Mouse (Mus musculus): ENCODE results near the gene Ubash3a. TPM values are rescaled to one million over a fixed set of nuclear protein-coding genes. Genes with fewer than 3 reads are reported as not detected.

The Ubash3a gene
- polyA plus RNA-seq, 1 experiment from 2014 or later = not detected

DNA sequence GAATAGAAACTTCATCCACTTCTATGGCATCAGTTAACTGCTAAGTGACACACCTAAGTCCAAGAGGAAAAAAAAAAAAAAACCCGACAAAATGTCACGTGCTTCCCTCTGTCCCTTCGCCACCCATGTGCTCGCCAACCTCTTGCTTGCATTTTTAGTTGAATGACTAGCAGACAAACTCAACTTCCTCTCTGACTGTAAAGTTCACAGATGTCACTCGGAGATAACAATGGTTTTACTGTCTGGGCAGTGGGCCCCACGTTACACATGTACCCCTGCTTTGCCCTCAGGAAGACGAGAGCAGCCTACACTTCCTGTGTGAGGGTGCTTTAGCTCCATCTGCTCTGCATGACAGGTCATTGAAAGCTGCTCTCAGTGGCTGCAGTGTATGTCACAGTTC is 16.2 kb downstream of the Ubash3a start:
- ATAC-seq (ENCODE audit: low FRiP score) = no peak
- no peaks in the 10 kb centered on the region for H3K9me3 ChIP-seq (replicated peaks)
- no peak overlapping the region for H3K9ac ChIP-seq (replicated peaks)
- WGBS = 74% methylated on average over 7 of the region's 7 CpGs
- H3K4me3 ChIP-seq (replicated peaks) = no peak overlapping the region
- H3K36me3 ChIP-seq = no peaks in the 10 kb centered on the region
- H3K27ac ChIP-seq (replicated peaks) = no peak overlapping the region
- H3K4me1 ChIP-seq = no peaks in the 10 kb centered on the region
- H3K4me2 ChIP-seq = no peak overlapping the region
- no peaks in the 10 kb centered on the region for H3K27me3 ChIP-seq (replicated peaks)

DNA sequence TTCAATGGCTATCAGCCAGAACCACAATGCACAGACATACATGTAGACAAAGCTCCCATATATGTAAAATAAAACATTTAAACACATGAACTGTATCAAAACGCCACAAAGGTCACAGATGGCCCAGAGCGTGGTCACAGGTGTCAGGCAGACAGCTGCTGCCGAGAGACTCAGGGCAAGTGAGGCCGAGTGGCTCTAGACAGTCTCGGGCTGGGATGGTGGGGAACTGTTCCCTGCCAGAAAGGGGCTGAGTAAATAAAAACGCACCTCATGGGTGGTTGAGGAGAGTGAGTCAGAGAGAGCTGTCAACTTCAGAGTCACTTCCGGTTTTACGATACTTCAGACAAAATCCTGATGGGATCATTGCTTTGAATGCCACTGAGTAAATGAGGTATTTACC is 16.9 kb downstream of the Ubash3a start:
- H3K36me3 ChIP-seq = no peaks in the 10 kb centered on the region
- H3K9ac ChIP-seq (replicated peaks) = no peak overlapping the region
- H3K27me3 ChIP-seq (replicated peaks) = no peaks in the 10 kb centered on the region
- H3K9me3 ChIP-seq (replicated peaks) = no peaks in the 10 kb centered on the region
- WGBS = 84% methylated on average over 8 of the region's 8 CpGs
- ATAC-seq (ENCODE audit: low FRiP score) = no peak
- H3K27ac ChIP-seq (replicated peaks) = no peak overlapping the region
- no peak overlapping the region for H3K4me2 ChIP-seq
- H3K4me1 ChIP-seq = no peaks in the 10 kb centered on the region
- H3K4me3 ChIP-seq (replicated peaks) = no peak overlapping the region

DNA sequence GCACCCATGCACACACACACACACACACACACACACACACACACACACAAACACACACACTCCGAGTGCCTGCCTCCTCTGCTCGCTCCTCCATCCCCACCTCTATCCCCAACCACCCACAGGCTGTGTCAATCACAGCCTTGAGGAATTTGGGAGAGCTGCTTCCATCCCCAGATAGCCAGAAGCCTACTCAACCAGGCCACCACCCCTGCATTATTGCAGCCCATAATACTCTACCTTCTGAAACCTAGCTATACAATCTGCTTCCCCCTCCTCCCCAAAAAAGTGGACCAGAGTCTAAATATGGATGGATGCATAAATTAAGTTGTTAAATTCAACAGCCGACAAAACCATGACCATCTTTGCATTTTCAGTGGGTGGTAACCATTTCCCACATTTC is 18.7 kb downstream of the Ubash3a start:
- 78% methylated on average over 3 of the region's 3 CpGs for WGBS
- no peak overlapping the region for H3K9ac ChIP-seq (replicated peaks)
- H3K4me1 ChIP-seq = no peaks in the 10 kb centered on the region; the same call in 1 of the 2 replicates
- H3K27me3 ChIP-seq (replicated peaks) = no peaks in the 10 kb centered on the region
- no peaks in the 10 kb centered on the region for H3K9me3 ChIP-seq (replicated peaks)
- H3K27ac ChIP-seq (replicated peaks) = no peak overlapping the region
- H3K4me3 ChIP-seq (replicated peaks) = no peak overlapping the region
- ATAC-seq (ENCODE audit: low FRiP score) = no peak
- no peak overlapping the region for H3K4me2 ChIP-seq
- H3K36me3 ChIP-seq = no peaks in the 10 kb centered on the region

DNA sequence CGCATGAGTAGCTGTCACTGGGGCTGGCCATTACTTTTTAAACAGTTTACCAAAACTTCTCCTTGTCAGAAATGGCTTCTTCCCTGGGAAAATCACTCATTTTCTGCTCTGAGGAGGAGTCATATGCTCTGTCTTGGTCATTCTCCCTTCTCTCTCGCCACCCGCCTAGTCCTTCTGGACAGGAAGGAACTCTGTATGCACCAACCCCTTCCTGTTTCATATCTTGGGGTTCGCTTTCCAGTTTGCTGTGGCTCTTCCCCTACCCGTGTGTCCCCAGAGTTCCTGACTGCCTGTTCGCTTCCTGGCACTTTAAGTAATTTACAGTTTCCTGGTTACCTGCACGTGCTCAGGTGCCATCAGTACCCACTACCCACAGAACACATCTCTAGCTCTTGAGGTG is 19.3 kb downstream of the Ubash3a start:
- no peaks in the 10 kb centered on the region for H3K9me3 ChIP-seq (replicated peaks)
- ATAC-seq (ENCODE audit: low FRiP score) = no peak
- no peaks in the 10 kb centered on the region for H3K36me3 ChIP-seq
- peaks cover 3% of the 10 kb centered on the region; the same call in 1 of the 2 replicates for H3K4me1 ChIP-seq
- no peak overlapping the region for H3K27ac ChIP-seq (replicated peaks)
- H3K9ac ChIP-seq (replicated peaks) = no peak overlapping the region
- H3K4me3 ChIP-seq (replicated peaks) = no peak overlapping the region
- H3K4me2 ChIP-seq = no peak overlapping the region
- H3K27me3 ChIP-seq (replicated peaks) = no peaks in the 10 kb centered on the region
- 88% methylated on average over 7 of the region's 7 CpGs for WGBS

DNA sequence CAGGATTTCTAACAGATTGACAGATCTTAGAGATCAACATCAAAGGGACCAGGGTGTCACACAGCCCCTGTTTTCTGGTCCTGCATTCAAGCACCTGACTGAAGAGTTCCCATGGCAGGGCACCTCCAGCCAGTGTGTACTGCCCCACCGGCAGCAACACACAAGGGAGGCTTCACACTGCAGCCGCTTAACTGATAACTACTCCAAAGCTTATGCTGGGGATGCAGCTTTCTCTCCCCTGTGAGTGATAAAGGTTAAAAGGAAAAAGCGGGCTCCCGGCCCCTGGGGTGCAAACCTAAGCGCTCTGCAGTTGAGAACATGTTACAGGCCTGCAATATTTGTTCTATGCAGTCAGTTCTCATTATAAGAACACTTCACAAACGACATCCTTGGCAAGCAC is 24.1 kb downstream of the Ubash3a start:
- no peak overlapping the region for H3K27ac ChIP-seq (replicated peaks)
- no peak for ATAC-seq (ENCODE audit: low FRiP score)
- H3K36me3 ChIP-seq = no peaks in the 10 kb centered on the region
- H3K4me2 ChIP-seq = no peak overlapping the region
- H3K4me1 ChIP-seq = peaks cover 4% of the 10 kb centered on the region; the same call in 1 of the 2 replicates
- 46% methylated on average over 6 of the region's 6 CpGs for WGBS
- H3K4me3 ChIP-seq (replicated peaks) = no peak overlapping the region
- no peak overlapping the region for H3K9ac ChIP-seq (replicated peaks)
- no peaks in the 10 kb centered on the region for H3K27me3 ChIP-seq (replicated peaks)
- no peaks in the 10 kb centered on the region for H3K9me3 ChIP-seq (replicated peaks)

DNA sequence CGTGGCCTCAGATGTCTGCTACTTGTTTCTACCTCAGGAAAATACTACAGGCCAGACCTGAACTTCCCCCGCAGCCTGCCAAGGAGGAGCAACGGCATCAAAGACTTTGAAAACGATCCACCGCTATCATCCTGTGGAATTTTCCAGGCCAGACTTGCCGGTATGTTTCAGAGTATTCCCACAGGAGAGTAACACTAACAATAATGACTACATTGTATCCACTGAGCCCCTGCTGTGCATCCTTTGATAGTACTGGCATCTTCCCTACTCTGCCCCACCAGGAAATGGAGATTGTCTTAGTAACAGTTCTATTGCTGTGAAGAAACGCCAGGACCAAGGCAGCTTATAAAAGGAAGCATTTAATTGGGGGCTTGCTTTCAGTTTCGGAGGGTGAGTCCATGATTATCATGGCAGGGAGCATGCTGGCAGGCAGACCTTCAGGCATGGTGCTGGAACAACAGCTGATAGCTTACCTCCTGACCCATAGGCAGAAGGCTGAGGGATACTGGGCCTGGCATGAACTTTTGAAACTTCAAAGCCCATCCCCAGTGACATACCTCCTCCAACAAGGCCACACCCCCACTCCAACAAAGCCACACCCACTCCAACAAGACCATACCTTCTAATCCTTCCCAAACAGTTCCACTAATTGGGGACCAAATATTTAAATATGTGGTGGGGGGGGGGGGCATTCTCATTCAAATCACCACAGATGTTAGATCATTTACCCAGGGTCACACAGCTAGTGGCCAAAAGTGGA is 24.8 kb downstream of the Ubash3a start:
- H3K4me1 ChIP-seq = peaks cover 4% of the 10 kb centered on the region; the same call in 1 of the 2 replicates
- no peaks in the 10 kb centered on the region for H3K9me3 ChIP-seq (replicated peaks)
- H3K36me3 ChIP-seq = no peaks in the 10 kb centered on the region
- no peak for ATAC-seq (ENCODE audit: low FRiP score)
- no peak overlapping the region for H3K27ac ChIP-seq (replicated peaks)
- H3K4me2 ChIP-seq = no peak overlapping the region
- no peaks in the 10 kb centered on the region for H3K27me3 ChIP-seq (replicated peaks)
- WGBS = 36% methylated on average over 8 of the region's 8 CpGs
- no peak overlapping the region for H3K9ac ChIP-seq (replicated peaks)
- no peak overlapping the region for H3K4me3 ChIP-seq (replicated peaks)

DNA sequence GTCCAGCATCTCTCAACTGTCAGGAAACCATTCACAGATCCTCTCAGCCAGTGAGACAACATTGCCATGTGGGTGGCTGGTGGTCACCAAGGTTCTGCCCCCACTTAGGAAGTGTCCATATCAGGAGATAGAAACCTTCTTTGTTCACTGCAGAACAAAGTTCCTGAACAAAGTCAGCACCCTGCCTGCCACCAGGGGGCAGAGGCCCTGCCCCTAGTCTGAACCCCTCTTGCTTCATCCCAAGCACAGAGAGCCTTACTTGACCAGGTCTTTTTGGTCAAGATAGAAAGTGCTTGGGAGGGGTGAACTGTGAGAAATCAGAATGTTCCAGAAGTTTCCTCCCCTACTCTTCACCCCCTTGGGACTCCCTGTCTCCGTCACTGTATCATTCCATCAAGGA is 28.2 kb downstream of the Ubash3a start:
- 86% methylated on average over 1 of the region's 1 CpGs for WGBS
- H3K27me3 ChIP-seq (replicated peaks) = no peaks in the 10 kb centered on the region
- no peak overlapping the region for H3K27ac ChIP-seq (replicated peaks)
- no peaks in the 10 kb centered on the region for H3K36me3 ChIP-seq
- H3K4me2 ChIP-seq = no peak overlapping the region
- peaks cover 4% of the 10 kb centered on the region; the same call in 1 of the 2 replicates for H3K4me1 ChIP-seq
- no peaks in the 10 kb centered on the region for H3K9me3 ChIP-seq (replicated peaks)
- H3K9ac ChIP-seq (replicated peaks) = no peak overlapping the region
- no peak for ATAC-seq (ENCODE audit: low FRiP score)
- no peak overlapping the region for H3K4me3 ChIP-seq (replicated peaks)

DNA sequence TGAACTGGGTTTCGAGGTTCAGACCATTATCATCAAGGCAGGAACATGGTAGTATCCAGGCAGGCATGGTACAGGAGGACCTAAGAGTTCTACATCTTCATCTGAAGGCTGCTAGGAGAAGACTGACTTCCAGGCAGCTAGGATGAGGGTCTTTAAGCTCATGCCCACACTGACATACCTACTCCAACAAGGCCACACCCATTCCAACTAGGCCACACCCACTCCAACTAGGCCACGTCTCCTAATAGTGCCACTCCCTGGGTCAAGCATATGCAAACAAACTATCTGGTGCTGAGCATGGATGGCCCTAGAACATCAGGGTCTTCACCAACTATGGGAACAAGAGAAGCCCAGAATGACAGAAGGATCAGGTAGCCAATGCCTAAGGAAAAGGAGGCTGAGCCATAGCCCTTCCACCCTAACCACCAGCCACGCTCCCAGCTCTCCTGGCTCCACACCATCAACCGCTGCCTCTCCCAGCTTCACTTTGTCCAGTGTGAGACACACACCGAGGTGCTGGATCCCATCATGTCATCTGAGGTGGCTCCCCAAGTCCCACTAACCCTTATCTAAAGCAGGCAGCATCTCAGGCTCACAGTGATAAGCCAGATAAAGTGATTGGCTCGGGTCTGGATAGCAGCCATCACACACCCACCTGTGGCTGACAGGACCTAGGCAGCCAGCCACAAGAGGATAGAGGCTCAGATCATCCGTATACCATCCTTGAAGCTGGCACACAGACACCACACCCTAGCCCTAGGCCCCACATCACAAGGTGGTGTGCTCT is 30.8 kb downstream of the Ubash3a start:
- ATAC-seq (ENCODE audit: low FRiP score) = no peak
- H3K9me3 ChIP-seq (replicated peaks) = no peaks in the 10 kb centered on the region
- no peak overlapping the region for H3K27ac ChIP-seq (replicated peaks)
- no peak overlapping the region for H3K4me2 ChIP-seq
- H3K4me1 ChIP-seq = no peaks in the 10 kb centered on the region
- no peaks in the 10 kb centered on the region for H3K36me3 ChIP-seq
- 88% methylated on average over 7 of the region's 7 CpGs for WGBS
- H3K4me3 ChIP-seq (replicated peaks) = no peak overlapping the region
- no peaks in the 10 kb centered on the region for H3K27me3 ChIP-seq (replicated peaks)
- H3K9ac ChIP-seq (replicated peaks) = no peak overlapping the region

DNA sequence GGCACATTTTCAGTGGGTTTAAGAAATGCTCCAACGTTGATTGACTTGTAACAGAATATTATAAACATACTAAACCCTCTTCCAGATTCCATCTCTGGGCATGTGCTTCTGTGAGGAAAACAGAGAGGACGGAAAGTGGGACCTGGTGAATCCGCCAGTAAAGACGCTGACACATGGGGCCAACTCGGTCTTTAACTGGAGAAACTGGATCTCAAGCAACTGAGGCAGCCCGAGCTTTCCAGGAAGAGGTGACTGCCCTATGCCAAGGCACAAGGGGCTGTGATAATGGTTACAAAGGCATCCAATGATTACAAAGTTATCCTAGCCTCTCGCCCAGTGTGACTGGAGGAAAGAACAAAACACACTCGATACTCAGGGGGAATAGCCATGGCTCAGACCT is 33.5 kb downstream of the Ubash3a start:
- 83% methylated on average over 8 of the region's 8 CpGs for WGBS
- H3K4me2 ChIP-seq = no peak overlapping the region
- ATAC-seq (ENCODE audit: low FRiP score) = no peak
- no peaks in the 10 kb centered on the region for H3K4me1 ChIP-seq
- no peak overlapping the region for H3K4me3 ChIP-seq (replicated peaks)
- H3K9me3 ChIP-seq (replicated peaks) = no peaks in the 10 kb centered on the region
- H3K27me3 ChIP-seq (replicated peaks) = no peaks in the 10 kb centered on the region
- H3K36me3 ChIP-seq = no peaks in the 10 kb centered on the region
- no peak overlapping the region for H3K9ac ChIP-seq (replicated peaks)
- no peak overlapping the region for H3K27ac ChIP-seq (replicated peaks)

DNA sequence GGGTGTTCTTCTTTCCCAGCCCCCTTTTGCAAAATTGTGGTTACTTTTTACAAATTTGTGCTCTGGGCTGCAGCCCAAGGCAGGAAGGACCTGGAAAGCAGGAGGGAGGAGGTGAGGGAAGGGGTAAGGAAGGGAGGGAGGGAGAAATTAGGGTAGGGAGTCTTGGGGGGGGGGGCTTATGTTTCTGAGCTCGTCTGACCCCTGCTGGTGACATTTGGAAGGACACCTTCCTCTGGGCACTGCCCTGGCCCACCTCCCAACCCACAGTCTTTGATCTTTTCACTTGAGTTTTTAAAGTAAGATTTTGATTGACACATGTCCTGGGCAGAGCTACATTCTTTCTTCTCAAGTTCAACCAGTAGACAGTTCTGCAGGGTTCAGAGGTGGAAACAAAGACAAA is 35.1 kb downstream of the Ubash3a start:
- Histone ChIP-seq H3K4me1 (no peaks in the 10 kb centered on the region), H3K4me2 (no peak overlapping the region), H3K9me3 (replicated peaks) (no peaks in the 10 kb centered on the region), H3K27ac (replicated peaks) (no peak overlapping the region), H3K4me3 (replicated peaks) (no peak overlapping the region), H3K27me3 (replicated peaks) (no peaks in the 10 kb centered on the region), H3K36me3 (no peaks in the 10 kb centered on the region), H3K9ac (replicated peaks) (no peak overlapping the region)
- WGBS = 0% methylated on average over 1 of the region's 1 CpGs
- no peak for ATAC-seq (ENCODE audit: low FRiP score)

DNA sequence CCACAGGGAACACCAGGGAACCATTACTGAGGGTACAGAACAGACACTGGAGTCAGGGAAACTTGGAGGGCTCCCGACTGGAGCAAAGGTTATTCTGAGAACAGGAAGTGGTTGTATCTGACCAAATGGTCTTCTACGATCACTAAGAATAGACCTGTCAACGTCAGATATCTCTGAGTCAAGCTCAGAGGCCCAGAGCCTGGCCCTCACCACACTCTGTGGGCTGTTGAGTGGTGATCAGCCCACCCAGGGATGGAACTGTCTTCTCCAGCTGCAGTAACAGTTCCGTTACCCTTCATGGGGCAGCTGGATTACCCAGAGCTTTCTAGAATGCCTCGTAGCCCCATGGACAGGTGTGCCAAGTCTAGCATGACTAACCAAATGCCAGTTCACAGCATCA is 37.6 kb downstream of the Ubash3a start:
- Histone ChIP-seq H3K27ac (replicated peaks) (no peak overlapping the region), H3K9ac (replicated peaks) (no peak overlapping the region), H3K4me1 (no peaks in the 10 kb centered on the region), H3K4me2 (no peak overlapping the region), H3K4me3 (replicated peaks) (no peak overlapping the region), H3K27me3 (replicated peaks) (no peaks in the 10 kb centered on the region), H3K36me3 (no peaks in the 10 kb centered on the region), H3K9me3 (replicated peaks) (no peaks in the 10 kb centered on the region)
- ATAC-seq (ENCODE audit: low FRiP score) = no peak
- WGBS = 84% methylated on average over 5 of the region's 5 CpGs

DNA sequence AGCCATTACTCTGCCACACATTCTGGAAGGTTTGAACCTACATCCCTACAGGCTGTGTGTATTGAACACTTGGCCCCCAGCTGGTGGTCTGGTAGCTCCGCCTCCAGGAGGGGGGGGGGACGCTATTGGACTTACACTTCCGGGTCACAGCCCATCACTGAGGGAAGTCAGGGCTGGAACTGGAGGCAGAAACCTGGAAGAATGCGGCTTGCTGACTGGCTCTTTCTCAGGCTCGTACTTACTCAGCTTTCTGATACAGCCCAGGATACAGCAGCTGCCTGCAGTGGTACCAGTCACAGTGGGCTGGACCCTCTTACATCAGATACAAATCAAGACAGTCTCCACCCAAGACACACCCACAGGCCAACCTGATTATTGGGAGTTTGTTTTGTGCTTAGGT is 39.5 kb downstream of the Ubash3a start:
- ATAC-seq (ENCODE audit: low FRiP score) = no peak
- no peak overlapping the region for H3K27ac ChIP-seq (replicated peaks)
- no peaks in the 10 kb centered on the region for H3K9me3 ChIP-seq (replicated peaks)
- no peak overlapping the region for H3K9ac ChIP-seq (replicated peaks)
- H3K4me3 ChIP-seq (replicated peaks) = no peak overlapping the region
- H3K27me3 ChIP-seq (replicated peaks) = no peaks in the 10 kb centered on the region
- no peak overlapping the region for H3K4me2 ChIP-seq
- no peaks in the 10 kb centered on the region for H3K4me1 ChIP-seq
- WGBS = 47% methylated on average over 5 of the region's 5 CpGs
- no peaks in the 10 kb centered on the region for H3K36me3 ChIP-seq
